ENCODE assay signal across 8 mouse cellular contexts in the genomic region with DNA sequence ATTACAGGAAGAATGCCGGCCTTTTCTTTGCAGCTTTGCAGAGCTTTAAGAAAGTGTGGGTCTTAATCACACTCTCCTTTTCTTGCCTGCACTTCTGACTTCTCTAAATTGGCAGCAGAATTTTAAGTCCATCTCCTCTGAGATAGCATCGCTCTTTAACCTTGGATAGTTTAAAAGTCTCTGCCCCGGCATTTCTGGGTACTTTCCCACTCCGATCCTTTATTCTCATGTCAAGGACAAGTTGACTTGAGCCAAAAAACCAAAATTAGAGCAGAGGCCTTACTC.
DNase-seq lines count a peak whose midpoint lies in the region; ATAC-seq and TF ChIP-seq lines count a peak whose summit lies in the region.

No protein-coding gene starts in this region.

- DNase-seq in gastrocnemius, adult 2 months, result no peak
- DNase-seq in gastrocnemius, postnatal 14 days, result no peak
- peak; percentile 7 for DNase-seq in ovary, postnatal 14 days (ENCODE audit: low spot score)
- DNase-seq in ovary, postnatal 10 days (ENCODE audit: low spot score), result no peak
- no peak for DNase-seq in frontal cortex, postnatal 10 days (ENCODE audit: low spot score in 2 of 2)
- DNase-seq in c-Kit-positive CD71-positive TER-119-positive erythroid progenitor cells, embryonic 14.5 days (ENCODE audit: low spot score), result no peak

- H3K9ac ChIP-seq in hindbrain, embryonic 15.5 days, result no peak overlapping the region

- H3K4me3 ChIP-seq in gastrocnemius, adult 2 months, result peak overlapping the region; percentile 43
- H3K4me3 ChIP-seq in hindbrain, embryonic 15.5 days, result no peak overlapping the region
- H3K4me3 ChIP-seq in olfactory bulb, adult 2 months (ENCODE audit: insufficient read depth, low read depth, low read length), result no peak overlapping the region

- no peaks in the 10 kb centered on the region for H3K9me3 ChIP-seq in hindbrain, embryonic 15.5 days

- no peaks in the 10 kb centered on the region for H3K27me3 ChIP-seq in hindbrain, embryonic 15.5 days

- H3K36me3 ChIP-seq in hindbrain, embryonic 15.5 days, result no peaks in the 10 kb centered on the region

- peak overlapping the region; percentile 46 for H3K27ac ChIP-seq in gastrocnemius, adult 2 months
- H3K27ac ChIP-seq in hindbrain, embryonic 15.5 days (replicated peaks), result peak overlapping the region; percentile 22
- peak overlapping the region; percentile 21; the same call in 1 of the 2 replicates for H3K27ac ChIP-seq in olfactory bulb, adult 2 months (ENCODE audit: insufficient read depth, low read depth, low read length)

- TF ChIP-seq CTCF in gastrocnemius, adult 2 months (IDR thresholded peaks at IDR 0.05), result no peak
- TF ChIP-seq CTCF in olfactory bulb, adult 2 months (IDR thresholded peaks at IDR 0.05; ENCODE audit: insufficient read depth, low read depth, low read length), result no peak

- intact Hi-C loops in gastrocnemius, adult 2 months (cut with DNase I), result loop anchor here (2.0 to 5.0 kb wide), 2 partner anchors 54 to 216 kb away; no protein-coding TSS in a partner anchor
- intact Hi-C loops in gastrocnemius, postnatal 14 days (cut with DNase I; ENCODE audit: low total_unique reads), result no loop called here

- no peak for TF ChIP-seq POLR2A in olfactory bulb, adult 2 months (IDR thresholded peaks at IDR 0.05; ENCODE audit: insufficient read depth, low read depth, low read length)

- 11% methylated on average over 4 of the region's 4 CpGs for WGBS in hindbrain, embryonic 15.5 days
- WGBS in olfactory bulb, adult 2 months, result 45% methylated on average over 4 of the region's 4 CpGs

- peaks cover 18% of the 10 kb centered on the region for H3K4me1 ChIP-seq in hindbrain, embryonic 15.5 days (replicated peaks)
- 0 out of 2 replicates have a peak, but pooled peaks cover 5% of the 10 kb centered on the region for H3K4me1 ChIP-seq in olfactory bulb, adult 2 months (ENCODE audit: control insufficient read depth, insufficient read depth, low read length)

- no peak for ATAC-seq in hindbrain, embryonic 15.5 days (ENCODE audit: low FRiP score, low read depth)

- no peak overlapping the region for H3K4me2 ChIP-seq in hindbrain, embryonic 15.5 days
